Mouse (Mus musculus): ENCODE measurements around the gene Nkx6-2. TPM values are rescaled to one million over a fixed set of nuclear protein-coding genes. Genes with fewer than 3 reads are reported as not detected.

The Nkx6-2 gene
- polyA plus RNA-seq, 1 experiment: 0.08 TPM

- Histone ChIP-seq H3K36me3 (ENCODE audit: control insufficient read depth, insufficient read depth, low read length) (peaks cover 5% of the 10 kb centered on the region), H3K4me1 (ENCODE audit: control insufficient read depth, insufficient read depth, insufficient read length, low read length) (no peaks in the 10 kb centered on the region), H3K4me3 (ENCODE audit: low read depth, low read length) (no peak overlapping the region), H3K27me3 (ENCODE audit: control insufficient read depth, insufficient read depth, low read length) (no peaks in the 10 kb centered on the region), H3K27ac (ENCODE audit: insufficient read depth, low read depth, low read length) (no peak overlapping the region)
- 89% methylated on average over 2 of the region's 2 CpGs for WGBS
- TF ChIP-seq CTCF (IDR thresholded peaks at IDR 0.05; ENCODE audit: extremely low read depth, insufficient read length, insufficient replicate concordance, low read depth, low read length) (no peak), POLR2A (IDR thresholded peaks at IDR 0.05; ENCODE audit: low read depth, low read length) (no peak)
Observed at GRCm38 (mm10) chr7:139551519-139551918, 31.1 kb downstream of the Nkx6-2 start.

DNA sequence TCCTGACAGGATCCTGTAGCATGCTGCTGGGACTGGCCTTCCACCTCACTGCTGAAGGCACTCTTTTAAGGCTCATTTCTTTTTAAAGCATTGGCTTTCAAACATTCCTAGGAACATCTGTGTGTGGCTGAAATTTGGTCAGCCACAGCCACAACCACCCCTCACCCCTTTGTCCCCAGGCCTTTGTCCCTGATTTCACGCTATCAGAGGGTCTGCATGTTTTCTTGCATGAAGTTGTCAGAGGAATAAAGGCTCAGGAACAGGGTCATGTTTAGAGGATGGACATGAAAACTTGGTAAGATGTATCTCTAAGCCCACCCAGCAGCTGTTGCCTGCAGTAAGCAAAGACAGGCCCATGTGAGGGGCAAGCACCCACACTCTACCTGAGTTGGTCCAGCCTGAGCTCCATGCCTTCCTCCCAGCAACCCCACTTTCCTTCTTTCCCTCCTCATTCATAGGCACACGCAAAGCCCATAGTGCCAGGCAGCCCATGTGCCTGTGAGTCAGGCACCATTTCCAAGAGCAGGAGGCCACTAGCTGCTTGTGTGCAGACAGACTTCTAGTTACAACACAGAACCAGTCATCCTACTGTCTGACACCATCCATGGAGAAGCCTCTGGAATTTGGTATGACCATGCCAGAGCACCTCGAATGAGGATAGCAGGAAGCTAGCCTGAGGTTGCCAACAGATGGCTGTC is 32.4 kb downstream of the Nkx6-2 start:
- no peaks in the 10 kb centered on the region for H3K4me1 ChIP-seq (ENCODE audit: control insufficient read depth, insufficient read depth, insufficient read length, low read length)
- TF ChIP-seq POLR2A (IDR thresholded peaks at IDR 0.05; ENCODE audit: low read depth, low read length) (no peak), CTCF (IDR thresholded peaks at IDR 0.05; ENCODE audit: extremely low read depth, insufficient read length, insufficient replicate concordance, low read depth, low read length) (no peak)
- no peaks in the 10 kb centered on the region for H3K27me3 ChIP-seq (ENCODE audit: control insufficient read depth, insufficient read depth, low read length)
- no peak overlapping the region for H3K27ac ChIP-seq (ENCODE audit: insufficient read depth, low read depth, low read length)
- H3K4me3 ChIP-seq (ENCODE audit: low read depth, low read length): no peak overlapping the region
- WGBS: 92% methylated on average over 3 of the region's 3 CpGs
- peaks cover 7% of the 10 kb centered on the region for H3K36me3 ChIP-seq (ENCODE audit: control insufficient read depth, insufficient read depth, low read length)

GRCm38 (mm10) chr7:139547325-139547724 is 35.3 kb downstream of the Nkx6-2 start:
- no peaks in the 10 kb centered on the region for H3K27me3 ChIP-seq (ENCODE audit: control insufficient read depth, insufficient read depth, low read length)
- no peak overlapping the region for H3K27ac ChIP-seq (ENCODE audit: insufficient read depth, low read depth, low read length)
- TF ChIP-seq CTCF (IDR thresholded peaks at IDR 0.05; ENCODE audit: extremely low read depth, insufficient read length, insufficient replicate concordance, low read depth, low read length): no peak
- no peak for TF ChIP-seq POLR2A (IDR thresholded peaks at IDR 0.05; ENCODE audit: low read depth, low read length)
- no peaks in the 10 kb centered on the region for H3K4me1 ChIP-seq (ENCODE audit: control insufficient read depth, insufficient read depth, insufficient read length, low read length)
- WGBS: 64% methylated on average over 2 of the region's 2 CpGs
- no peak overlapping the region for H3K4me3 ChIP-seq (ENCODE audit: low read depth, low read length)
- peaks cover 21% of the 10 kb centered on the region for H3K36me3 ChIP-seq (ENCODE audit: control insufficient read depth, insufficient read depth, low read length)

GRCm38 (mm10) chr7:139544706-139545625 is 37.6 kb downstream of the Nkx6-2 start:
- Histone ChIP-seq H3K36me3 (ENCODE audit: control insufficient read depth, insufficient read depth, low read length) (peaks cover 30% of the 10 kb centered on the region), H3K27me3 (ENCODE audit: control insufficient read depth, insufficient read depth, low read length) (no peaks in the 10 kb centered on the region), H3K4me1 (ENCODE audit: control insufficient read depth, insufficient read depth, insufficient read length, low read length) (no peaks in the 10 kb centered on the region), H3K27ac (ENCODE audit: insufficient read depth, low read depth, low read length) (no peak overlapping the region), H3K4me3 (ENCODE audit: low read depth, low read length) (no peak overlapping the region)
- TF ChIP-seq CTCF (IDR thresholded peaks at IDR 0.05; ENCODE audit: extremely low read depth, insufficient read length, insufficient replicate concordance, low read depth, low read length): no peak
- TF ChIP-seq POLR2A (IDR thresholded peaks at IDR 0.05; ENCODE audit: low read depth, low read length): no peak
- 89% methylated on average over 12 of the region's 12 CpGs for WGBS

- TF ChIP-seq POLR2A (IDR thresholded peaks at IDR 0.05; ENCODE audit: low read depth, low read length) (no peak), CTCF (IDR thresholded peaks at IDR 0.05; ENCODE audit: extremely low read depth, insufficient read length, insufficient replicate concordance, low read depth, low read length) (no peak)
- Histone ChIP-seq H3K4me3 (ENCODE audit: low read depth, low read length) (no peak overlapping the region), H3K36me3 (ENCODE audit: control insufficient read depth, insufficient read depth, low read length) (peaks cover 32% of the 10 kb centered on the region), H3K27me3 (ENCODE audit: control insufficient read depth, insufficient read depth, low read length) (no peaks in the 10 kb centered on the region), H3K27ac (ENCODE audit: insufficient read depth, low read depth, low read length) (no peak overlapping the region), H3K4me1 (ENCODE audit: control insufficient read depth, insufficient read depth, insufficient read length, low read length) (no peaks in the 10 kb centered on the region)
- WGBS: 87% methylated on average over 6 of the region's 6 CpGs
Observed at GRCm38 (mm10) chr7:139541422-139541821, 41.2 kb downstream of the Nkx6-2 start.

DNA sequence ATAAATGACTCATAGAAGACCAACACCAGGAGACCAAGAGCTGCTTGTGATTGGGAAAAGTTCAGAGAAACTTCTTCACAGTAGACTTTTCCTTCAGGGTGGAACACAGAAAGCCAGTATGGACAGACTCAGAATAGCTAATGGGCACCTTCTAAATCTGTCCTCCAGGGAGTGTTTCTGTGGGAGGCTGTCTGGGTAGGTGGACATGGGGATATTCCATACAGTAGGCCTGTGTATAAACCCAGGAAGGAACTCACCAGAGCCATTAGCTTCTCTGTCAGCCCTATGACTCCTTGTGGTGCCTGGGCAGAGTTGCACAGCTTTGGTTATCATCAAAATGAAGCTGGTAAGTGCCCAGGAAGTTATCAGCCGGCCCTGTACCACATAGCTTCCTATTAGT is 42.0 kb downstream of the Nkx6-2 start:
- Histone ChIP-seq H3K27ac (ENCODE audit: insufficient read depth, low read depth, low read length) (no peak overlapping the region), H3K4me1 (ENCODE audit: control insufficient read depth, insufficient read depth, insufficient read length, low read length) (no peaks in the 10 kb centered on the region), H3K4me3 (ENCODE audit: low read depth, low read length) (no peak overlapping the region), H3K36me3 (ENCODE audit: control insufficient read depth, insufficient read depth, low read length) (peaks cover 35% of the 10 kb centered on the region), H3K27me3 (ENCODE audit: control insufficient read depth, insufficient read depth, low read length) (no peaks in the 10 kb centered on the region)
- 72% methylated on average over 1 of the region's 1 CpGs for WGBS
- TF ChIP-seq CTCF (IDR thresholded peaks at IDR 0.05; ENCODE audit: extremely low read depth, insufficient read length, insufficient replicate concordance, low read depth, low read length): no peak
- TF ChIP-seq POLR2A (IDR thresholded peaks at IDR 0.05; ENCODE audit: low read depth, low read length): no peak

GRCm38 (mm10) chr7:139538541-139538940 is 44.1 kb downstream of the Nkx6-2 start:
- WGBS: 53% methylated on average over 2 of the region's 2 CpGs
- TF ChIP-seq CTCF (IDR thresholded peaks at IDR 0.05; ENCODE audit: extremely low read depth, insufficient read length, insufficient replicate concordance, low read depth, low read length): no peak
- no peak for TF ChIP-seq POLR2A (IDR thresholded peaks at IDR 0.05; ENCODE audit: low read depth, low read length)

More at GRCm38 (mm10) chr7:139538541-139538940, 44.1 kb downstream of the Nkx6-2 start:
- H3K36me3 ChIP-seq (ENCODE audit: control insufficient read depth, insufficient read depth, low read length): peaks cover 34% of the 10 kb centered on the region
- no peak overlapping the region for H3K4me3 ChIP-seq (ENCODE audit: low read depth, low read length)
- no peaks in the 10 kb centered on the region for H3K27me3 ChIP-seq (ENCODE audit: control insufficient read depth, insufficient read depth, low read length)
- H3K4me1 ChIP-seq (ENCODE audit: control insufficient read depth, insufficient read depth, insufficient read length, low read length): no peaks in the 10 kb centered on the region
- no peak overlapping the region for H3K27ac ChIP-seq (ENCODE audit: insufficient read depth, low read depth, low read length)

Measured in small intestine, adult 2 months (tissue).